Mouse (Mus musculus) embryo, embryonic 11 days (tissue): ENCODE data around the gene Rprd1b.
"Not testable (repeated sequence)": the region's sequence is repeated elsewhere in the genome, so short reads cannot be mapped to it uniquely, and the experiment has no call there.

Experiments used
- DNase-seq: peaks from one replicate; pipeline ENCODE4 v3.0.0-alpha.2; 2015

Rprd1b gene

DNA sequence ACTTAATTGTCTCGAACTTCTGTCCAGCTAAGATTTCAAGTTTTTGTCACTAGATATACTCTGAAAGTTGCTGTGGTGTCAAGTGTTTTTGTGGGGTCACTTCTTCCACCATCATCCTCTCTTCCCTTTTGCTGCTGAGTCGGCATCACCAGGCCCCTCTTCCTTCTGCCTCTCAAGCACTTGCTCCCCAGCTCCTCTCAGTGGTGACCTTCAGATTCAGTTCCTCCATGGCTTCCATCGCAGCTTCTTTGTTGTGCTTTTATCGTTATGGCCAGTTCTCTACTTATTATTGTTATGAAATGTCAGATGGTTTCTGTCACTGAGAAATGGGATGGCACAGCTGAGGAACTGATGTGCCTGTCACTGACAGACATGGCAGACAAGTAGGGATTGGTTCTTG lies 17.9 kb downstream of the Rprd1b start:
- DNase-seq: no peak

DNA sequence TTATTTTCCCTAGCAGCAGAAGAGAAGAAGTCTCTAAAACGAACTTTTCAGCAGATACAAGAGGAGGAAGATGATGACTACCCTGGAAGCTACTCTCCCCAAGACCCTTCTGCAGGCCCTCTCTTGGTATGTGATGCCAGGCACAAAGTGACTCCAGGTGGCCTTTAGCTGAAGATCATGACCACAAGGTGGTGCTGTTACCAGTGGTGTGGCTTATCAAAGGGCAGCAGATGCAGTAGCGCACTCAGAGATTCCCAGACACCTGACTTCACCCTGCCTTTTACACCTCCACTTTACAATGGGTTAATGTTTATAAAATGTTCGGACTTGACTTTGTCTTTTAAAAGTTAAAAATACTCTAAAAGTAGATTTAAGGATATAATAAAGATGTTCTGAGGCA lies 19.6 kb downstream of the Rprd1b start:
- peak; percentile 79 for DNase-seq

DNA sequence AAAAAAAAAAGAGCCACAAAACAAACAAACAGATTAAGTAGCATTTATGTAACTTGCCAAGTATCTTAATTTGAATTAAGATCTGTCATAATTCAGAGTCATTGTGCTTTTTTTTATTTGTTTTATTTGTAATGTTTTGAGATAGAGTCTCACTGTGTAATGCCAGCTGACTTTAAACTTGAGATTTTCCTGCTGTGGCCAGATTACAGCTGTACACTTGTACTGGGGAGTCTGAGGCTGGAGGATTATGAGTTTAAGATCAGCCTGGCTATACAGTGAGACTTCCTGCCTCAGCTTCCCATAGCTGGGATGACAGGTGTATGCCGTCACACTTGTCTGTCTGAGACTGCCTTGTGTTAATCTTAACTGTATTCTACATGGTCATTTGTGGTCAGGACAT lies 20.4 kb downstream of the Rprd1b start:
- DNase-seq: no peak

DNA sequence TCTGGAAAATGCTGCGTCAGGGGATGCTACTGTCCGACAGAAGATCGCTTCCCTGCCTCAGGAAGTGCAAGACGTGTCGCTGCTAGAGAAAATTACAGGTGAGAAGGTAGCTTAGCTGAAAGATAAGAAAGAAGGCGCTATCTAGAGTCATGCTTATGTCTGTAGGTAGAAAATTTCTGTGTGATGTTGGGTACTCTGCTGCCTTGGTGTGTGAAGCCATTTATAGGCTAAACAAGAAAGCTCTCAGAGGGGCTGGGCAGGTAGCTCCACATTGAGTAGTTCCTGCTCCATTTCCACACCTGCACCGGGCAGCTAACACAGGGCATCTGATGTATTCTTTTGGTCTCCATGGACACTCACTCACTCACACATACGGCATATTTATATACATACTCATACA lies 21.8 kb downstream of the Rprd1b start:
- DNase-seq: no peak

DNA sequence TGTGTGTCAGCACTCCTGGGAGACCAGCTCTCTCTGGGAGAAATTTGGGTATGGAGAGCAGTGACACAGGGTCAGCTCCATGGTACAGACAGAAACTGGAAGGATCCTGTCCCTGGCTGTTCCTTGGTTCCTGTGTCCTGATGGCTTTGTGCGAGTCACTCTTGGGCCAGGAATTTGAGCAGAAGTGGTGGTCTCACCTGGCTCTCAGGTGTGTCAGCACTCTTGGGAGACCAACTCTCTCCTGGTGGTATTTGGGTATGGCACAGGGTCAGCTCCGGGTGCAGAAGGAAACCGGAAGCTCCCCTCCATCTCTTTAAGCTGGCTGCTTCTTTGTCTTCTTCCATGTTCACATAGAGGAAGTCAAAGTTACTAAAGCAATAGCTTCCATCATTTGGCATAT lies 26.3 kb downstream of the Rprd1b start:
- no peak for DNase-seq

DNA sequence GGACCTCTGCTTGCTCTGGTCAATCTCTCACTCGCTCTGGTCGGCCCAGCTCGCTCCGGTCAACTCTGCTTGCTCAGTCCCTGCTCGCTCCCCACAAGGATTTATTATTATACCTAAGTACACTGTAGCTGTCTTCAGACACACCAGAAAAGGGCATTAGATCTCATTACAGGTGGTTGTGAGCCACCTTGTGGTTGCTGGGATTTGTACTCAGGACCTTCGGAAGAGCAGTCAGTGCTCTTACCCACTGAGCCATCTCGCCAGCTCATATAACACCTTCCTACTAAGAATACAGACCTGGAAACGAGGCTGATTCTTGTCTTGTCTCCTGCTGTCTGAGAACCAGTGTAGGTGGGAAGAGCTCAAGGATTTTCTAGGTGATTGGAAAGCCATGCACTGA lies 27.1 kb downstream of the Rprd1b start:
- DNase-seq: not testable (repeated sequence)

DNA sequence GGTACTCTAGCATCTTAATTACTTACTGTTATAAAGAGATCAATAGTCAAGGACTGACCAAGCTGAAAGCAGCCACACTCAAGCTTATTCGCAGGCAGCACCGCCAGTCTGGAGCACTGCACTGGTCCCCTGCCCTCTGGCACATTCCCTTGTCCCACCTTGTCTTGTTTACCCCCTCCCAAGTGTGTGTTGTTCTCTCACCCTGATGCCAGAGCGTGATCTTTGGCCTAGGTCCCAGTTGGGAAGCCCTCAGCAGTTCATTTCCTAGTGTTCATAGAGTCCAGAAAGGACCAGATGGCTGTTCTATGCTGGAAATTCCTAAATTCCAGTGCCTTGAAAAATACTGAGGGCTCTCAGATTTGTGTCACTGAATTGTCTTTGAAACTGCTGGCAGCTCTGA lies 28.7 kb downstream of the Rprd1b start:
- DNase-seq: no peak

DNA sequence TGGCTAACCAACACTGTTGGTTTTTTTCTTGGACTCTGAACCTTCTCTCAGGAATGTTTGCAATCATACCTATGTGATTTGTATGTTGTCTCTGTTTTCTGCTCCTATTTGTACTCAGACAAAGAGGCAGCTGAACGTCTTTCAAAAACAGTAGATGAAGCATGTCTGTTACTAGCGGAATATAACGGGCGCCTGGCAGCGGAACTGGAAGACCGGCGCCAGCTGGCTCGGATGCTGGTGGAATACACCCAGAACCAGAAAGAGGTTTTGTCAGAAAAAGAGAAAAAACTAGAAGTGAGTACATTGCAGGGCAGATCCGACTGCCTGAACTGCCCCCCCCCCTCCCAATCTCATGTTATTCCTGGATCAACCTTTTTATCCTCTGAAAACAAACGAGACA lies 30.2 kb downstream of the Rprd1b start:
- no peak for DNase-seq

DNA sequence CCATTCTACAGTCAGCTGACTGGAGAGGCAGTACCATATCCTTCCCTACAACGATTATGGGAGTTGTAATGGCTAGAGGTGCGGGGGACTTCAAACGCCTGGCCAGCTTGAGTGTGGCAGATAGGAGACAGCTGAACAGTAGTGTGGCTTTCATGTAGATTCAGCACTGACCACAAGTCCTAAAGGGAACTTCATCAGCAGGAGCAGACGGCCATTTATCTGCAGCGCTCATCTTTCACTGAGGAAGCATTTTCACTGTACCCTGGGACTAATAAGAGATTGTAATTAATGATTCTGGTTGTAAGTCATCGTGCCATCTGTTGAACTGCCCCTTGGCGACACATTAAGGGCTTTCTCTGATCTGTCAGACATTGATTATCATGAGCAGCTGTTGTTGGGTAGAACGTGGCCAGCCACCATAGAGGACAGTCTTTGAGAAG lies 31.4 kb downstream of the Rprd1b start:
- DNase-seq: no peak

DNA sequence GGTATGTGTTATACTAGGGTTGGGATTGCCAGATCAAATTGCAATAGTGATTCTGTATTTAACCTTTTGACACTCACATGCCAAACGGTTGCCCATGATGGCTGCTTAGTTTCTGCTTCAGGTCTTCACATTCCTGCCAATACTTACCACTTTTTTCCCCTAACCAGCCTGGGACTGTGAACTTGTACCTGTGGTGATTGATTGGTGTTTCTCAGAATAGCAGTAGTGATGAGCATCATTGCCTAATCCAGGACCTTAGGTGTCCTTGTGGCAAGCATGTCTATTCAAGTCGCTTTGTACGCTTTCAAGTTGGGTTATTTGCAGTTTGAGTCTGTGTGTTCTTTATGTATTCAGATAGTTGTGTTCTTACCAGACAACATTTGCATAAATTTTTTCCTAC lies 34.7 kb downstream of the Rprd1b start:
- no peak for DNase-seq

DNA sequence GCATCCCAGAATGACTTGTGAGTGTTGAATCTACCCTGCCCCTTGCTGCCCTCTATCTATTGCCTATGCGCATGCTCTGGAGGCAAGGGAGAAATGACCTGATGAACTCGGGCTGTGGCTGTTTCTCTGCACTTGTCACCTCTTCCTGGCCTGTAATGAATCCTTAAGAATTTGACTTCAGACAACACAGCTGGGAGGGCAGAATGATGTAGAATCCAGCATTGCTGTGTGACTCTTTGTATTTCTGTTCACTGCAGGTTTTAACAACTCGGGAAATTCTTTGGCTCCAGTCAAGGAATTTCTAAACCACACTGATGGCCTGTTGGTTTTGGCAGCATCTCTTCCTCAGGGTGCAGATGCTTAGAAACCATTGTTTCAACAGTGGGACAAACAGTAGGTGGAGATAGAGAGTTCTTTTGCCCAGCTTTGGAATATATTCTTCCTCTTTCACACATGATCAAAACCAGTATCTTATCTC lies 36.3 kb downstream of the Rprd1b start:
- DNase-seq: no peak

DNA sequence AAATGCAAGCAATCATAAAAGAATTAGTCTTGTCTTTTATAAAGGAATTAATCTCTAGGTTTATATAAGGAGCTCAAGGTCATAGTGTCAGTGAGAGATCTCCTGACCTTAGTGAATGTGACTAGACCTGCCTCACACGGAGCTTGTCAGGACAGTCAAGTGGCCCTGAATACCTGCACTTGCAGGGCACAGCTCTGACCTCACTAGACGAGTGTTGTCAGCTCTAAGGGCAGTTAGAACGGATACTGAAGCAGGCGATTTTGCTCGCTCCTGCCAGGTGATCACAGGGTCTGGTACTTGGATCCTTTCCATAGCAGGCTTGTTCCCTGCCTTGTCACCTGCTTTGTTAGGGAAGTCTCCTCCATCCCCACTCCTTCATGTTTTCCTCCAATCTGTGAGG lies 36.8 kb downstream of the Rprd1b start:
- DNase-seq: no peak

DNA sequence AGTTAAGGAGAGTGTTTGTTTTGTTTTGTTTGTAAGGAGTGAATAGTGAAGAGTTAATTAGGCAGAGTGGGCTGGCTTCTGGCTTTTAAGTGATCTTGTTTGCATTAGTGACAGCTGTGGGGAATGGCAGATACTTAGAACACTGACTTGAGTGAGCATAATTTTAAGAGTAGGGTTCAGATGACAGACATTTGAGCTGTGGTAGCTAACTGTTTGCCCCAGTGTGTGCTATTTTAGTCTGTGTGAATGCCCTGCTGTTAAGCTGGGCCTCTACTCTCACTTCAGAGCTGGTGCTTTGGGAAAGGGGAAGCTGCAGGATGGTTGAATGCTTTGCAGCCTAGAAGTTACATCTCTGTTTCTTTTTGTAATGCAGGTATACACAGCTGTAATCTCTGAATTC lies 38.2 kb downstream of the Rprd1b start:
- no peak for DNase-seq

DNA sequence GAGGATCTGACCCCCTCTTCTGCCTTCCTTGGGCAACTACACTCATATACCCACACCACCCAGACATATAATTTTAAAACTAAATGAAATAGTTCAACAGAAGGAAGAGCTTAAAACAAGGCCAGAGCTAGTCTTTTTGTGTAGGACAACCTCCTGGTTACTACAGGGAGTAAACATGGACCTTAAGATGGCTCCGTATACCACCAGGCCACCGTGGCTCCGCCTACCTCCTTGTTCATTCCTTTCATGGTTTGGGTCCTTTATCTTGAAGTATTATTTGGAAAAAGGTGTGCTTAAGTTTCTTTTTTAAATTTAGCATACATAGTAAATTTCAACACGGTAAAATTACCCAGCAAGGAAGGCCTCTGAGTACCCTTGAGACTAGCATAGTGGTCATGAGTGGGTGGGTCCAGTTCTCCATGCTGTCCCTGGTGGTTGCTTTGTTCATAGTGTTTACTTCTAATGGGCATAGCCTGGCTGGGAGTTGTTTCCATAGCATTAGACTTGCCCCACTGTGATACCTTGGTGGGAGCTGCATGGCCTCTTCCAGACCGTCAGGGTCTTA lies 39.0 kb downstream of the Rprd1b start:
- DNase-seq: no peak

DNA sequence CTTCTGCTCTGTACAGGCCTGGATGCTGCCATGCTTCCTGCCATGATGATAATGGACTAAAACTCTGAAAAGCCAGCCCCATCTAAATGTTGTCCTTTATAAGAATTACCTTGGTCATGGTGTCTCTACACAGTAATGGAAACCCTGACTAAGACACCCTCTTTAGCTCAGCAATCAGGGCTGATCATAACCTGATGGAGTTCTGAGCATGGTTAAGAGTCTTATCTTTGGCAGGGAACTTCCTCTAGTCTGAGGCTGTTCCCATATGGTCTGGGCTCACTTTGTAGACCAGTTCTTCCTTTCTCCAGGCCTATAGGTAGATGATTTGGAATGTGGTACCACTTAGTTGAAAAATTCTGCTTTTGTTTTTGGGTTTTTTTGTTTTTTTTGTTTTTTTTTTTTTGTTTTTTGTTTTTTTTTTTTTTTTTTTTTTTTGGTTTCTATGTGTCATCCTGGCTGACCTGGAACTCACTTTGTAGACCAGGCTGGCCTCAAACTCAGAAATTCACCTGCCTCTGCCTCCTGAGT lies 40.2 kb downstream of the Rprd1b start:
- no peak for DNase-seq

DNA sequence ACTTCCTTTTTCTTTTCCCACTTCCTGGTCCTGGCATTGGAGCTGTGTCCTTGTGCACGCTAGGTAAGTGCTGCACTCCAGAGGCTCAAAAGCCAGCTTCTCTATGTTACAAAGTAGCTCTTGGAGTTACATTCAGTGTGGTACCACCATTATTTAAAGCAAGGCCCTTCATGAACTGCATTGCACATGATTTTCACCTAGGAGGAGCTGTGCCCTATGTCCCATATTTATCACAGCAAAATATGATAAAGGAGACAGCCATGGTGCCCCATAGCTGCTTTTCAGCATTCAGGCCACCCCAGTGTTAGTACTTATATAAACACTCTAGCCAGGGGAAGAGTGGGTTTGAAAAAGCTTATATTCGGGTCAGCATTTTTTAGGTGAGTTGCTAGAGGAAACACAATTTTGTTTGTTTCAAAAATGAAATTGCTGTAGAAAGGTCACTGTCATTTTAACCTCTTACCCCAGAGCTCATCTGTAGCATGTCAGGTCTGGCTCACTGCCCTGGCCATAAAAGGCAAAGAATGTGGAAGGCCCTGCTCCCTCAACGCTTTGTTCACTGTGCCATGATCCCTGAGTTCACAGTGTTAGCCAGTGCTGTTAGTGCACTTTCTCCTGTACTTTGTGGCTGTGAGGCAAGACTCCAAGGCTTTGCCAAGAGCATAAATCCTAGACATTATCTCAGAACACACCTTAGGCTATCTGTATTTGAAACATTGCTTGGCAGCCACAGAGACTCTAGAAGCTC lies 42.8 kb downstream of the Rprd1b start:
- no peak for DNase-seq

DNA sequence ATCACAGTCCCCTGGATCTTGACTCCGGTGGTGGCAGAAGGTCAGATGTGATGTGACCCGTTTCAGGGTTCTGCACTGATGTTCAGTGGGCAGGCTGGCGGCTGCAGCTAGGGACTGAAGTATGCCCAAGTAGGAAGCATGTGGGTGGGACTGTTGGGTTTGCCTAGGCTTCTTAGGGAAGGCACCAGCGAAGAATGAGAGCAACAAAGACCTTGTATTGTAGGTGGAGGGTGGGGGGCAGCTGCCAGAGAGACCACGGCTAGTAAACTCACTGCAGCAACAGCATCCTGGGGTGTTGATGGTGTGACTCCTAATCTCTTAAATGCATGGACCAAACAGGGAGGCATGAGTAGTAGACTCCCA lies 43.3 kb downstream of the Rprd1b start:
- no peak for DNase-seq

DNA sequence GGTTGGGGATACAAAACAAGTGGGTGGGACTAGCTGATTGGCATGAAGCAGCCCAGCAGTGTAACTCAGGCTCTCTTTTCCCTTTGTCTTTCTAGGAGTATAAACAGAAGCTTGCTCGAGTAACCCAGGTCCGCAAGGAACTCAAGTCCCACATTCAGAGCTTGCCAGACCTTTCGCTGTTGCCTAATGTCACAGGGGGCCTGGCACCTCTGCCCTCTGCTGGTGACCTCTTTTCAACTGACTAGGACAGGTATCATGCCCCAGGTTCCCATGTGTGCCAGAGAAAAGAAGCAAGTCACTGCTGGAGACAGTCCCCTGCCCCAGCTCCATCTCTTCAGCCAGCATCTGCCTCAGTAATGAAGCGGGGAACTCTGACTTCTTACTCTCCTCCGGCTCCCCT lies 46.5 kb downstream of the Rprd1b start:
- no peak for DNase-seq

DNA sequence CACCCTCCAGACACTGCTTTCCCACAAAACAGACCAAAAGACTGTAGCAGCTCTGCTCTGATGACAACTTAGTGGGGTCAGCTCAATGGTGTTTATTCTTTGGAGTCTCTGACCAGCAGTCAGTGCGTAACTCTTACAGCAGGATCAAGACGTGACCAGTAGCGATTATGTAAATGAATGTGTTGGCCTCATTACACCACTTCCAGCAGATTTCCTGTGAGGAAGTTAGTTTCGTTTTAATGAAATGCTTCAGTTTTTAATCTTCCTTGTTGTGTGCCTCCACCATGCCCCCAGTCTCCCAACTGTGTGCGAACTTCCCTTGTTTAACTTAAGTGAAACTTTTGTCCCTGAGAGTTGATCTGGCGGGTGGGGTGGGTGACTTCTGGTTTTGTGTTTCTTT lies 48.4 kb downstream of the Rprd1b start:
- DNase-seq: no peak

DNA sequence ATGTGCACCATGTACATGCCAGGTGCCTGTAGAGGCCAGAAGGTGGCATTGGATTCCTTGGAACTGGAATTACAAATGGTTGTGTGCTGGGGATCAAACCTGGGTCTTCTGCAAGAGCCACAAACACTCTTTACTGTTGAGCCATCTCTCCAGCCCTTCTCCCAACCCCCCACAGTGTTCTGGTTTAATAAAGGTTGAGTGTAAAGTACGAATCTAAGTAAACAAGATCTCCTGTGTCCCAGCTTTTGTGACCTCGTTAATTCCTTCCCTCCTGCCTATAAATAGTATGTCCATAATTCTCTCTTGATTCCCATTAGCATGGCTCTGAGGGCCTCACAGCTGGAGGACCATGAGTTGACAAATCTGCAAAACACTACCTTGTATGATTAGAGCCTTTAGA lies 49.7 kb downstream of the Rprd1b start:
- no peak for DNase-seq

DNA sequence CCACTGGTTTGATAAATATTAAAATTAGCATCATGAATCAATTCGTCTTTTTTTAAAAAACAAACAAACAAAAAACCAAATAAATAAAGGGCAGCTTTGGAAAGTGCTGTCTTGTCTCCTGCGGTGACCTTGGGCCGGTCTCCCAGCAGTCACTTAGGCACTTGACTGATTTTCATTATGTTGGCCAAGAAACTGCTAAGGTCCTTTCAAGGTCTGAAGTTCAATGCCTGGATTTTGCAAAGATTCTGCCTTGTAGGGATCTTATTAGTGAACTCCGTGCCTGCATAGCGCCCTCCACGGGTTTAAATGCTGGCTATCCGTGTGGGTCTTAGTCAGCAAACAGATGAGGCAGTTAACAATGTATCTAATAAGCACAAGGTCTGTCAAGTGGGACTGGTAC lies 50.7 kb downstream of the Rprd1b start:
- DNase-seq: no peak

DNA sequence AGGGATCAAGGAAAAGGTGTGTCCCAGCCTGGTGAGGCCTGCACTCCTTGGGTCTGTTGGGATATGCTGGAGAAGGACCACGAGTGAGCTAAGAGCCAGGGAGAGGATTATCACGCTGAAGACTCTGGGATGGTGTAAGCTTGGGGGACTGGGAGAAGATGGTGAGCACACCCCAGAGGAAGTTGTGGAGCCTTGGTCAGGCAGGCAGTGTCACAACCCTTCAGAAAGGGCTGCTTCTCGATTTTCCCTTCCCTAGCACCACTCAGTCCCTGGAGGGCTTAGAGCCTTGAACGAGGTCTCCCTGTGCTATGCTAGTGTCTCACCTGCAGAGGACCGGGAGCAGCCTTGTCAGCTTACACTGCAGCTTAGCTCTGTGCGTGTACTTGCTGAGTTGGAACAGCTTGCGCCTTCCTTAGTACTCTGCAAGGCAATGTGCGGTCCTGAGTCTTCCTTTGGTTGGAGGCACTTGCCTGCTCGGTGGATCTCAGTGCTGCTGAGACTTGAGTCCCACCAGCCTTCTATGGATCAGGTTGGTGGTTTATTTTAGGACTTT lies 51.6 kb downstream of the Rprd1b start:
- DNase-seq: peak; percentile 20

DNA sequence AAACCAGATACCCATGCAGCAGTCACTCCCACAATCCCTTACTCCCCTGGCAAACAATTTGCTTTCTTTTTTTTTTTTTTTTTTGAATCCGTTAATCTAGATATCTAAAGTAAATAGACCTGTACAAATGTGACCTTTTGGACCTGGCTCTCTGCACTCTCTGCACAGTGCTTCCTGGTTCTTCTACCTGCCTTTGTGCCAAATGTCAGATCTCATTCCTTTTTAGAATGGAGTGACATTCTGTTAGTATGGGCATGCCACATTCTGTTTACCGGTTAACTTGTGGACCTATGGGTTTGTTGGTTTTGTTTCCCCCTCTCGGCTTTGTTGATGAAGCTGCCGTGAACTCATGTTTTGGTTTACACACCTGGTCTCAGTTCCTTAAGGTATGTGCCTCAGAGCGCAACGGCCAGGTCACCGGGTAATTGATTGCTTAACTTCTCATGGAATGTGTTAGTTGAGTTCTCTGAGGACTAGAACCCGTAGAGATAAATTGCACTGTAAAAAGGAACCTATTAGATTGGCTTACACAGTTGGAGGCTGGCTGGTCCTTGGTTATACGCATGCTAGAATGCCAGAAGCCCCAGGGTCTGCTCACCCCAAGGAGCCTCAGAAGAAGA lies 52.4 kb downstream of the Rprd1b start:
- DNase-seq: no peak

DNA sequence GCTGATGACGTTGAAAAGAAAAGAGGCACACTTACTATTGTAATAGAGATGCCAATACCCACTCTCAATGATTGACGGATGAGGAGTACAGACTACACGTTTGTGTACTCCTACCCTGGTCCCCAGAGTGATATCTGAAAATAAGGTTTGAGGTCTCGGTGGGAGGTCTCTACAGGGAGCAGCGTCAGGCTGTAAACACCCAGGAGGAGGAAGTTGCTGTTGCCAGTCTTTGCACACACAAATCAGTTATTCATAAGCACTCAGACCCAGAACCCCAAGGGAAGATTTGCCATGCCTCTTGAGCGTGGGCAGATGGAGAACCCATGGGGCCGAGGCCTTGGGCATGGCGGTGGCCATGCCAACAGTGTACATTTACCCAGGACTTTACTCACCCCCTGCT lies 56.2 kb downstream of the Rprd1b start:
- DNase-seq: no peak
